Mouse (Mus musculus): ENCODE data around the gene Shc1.

GRCm38 (mm10) chr3:89419981-89420380, 1.7 kb downstream of the Shc1 start:
- no peak for TF ChIP-seq POLR2A (IDR thresholded peaks at IDR 0.05; ENCODE audit: extremely low read depth, insufficient read depth, low read length)
- TF ChIP-seq CTCF (IDR thresholded peaks at IDR 0.05; ENCODE audit: extremely low read depth, insufficient read depth, low read length), result no peak
